Mouse (Mus musculus): ENCODE measurements around the gene Olfr1199. TPM values are rescaled to one million over a fixed set of nuclear protein-coding genes. Genes with fewer than 3 reads are reported as not detected.

Gene Olfr1199
- total RNA-seq (2015; ENCODE audit: low replicate concordance) (not detected in 2 replicates), total RNA-seq (2017; ENCODE audit: low replicate concordance) (not detected in 2 replicates)

DNA sequence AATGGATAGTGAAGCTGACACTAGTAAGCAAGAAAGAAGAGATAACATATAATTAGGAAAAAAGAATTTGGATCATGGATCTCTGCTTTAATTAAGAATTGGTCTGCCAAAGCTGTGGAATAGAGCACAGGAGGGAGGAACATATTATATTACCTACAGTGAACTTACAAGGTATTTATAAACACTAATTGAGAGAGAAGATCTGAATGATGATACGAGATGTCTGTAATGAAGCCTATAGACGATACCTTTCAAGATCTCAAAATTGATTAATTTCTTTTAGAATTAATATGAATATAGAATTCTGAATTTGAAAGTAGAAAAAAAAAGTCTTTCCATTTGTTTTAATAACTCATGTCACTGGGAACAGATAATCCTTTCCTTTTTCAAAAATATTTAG is at the start of gene Olfr1199:
Gene Olfr1199 (minus strand): TSS at position 101 of the 400 bp plus-strand sequence.
- ATAC-seq (replicated peaks; ENCODE audit: low FRiP score, poor library complexity, severe bottlenecking): no peak

DNA sequence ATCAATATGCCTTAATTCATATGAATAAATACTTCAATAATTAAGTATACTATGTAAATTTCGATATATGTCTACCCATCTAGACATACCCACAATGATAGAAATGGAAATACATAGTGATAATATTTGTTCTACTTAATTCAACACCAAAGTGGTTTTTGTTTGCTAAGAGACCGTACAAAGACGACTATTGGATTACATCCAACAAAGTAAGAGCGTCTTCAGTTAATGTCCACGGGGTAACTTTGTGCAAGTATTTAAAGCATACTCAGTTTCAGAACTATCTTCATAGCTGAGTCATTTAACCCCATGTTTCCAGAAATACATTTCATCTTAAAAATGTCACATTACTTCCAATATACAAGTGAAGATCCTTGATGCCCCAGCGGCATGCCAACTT is 32.5 kb upstream of the Olfr1199 start, which contains the start of gene Olfr1201:
Gene Olfr1201 (plus strand): TSS at position 301 of the 400 bp plus-strand sequence.
- ATAC-seq (replicated peaks; ENCODE audit: low FRiP score, poor library complexity, severe bottlenecking): no peak

DNA sequence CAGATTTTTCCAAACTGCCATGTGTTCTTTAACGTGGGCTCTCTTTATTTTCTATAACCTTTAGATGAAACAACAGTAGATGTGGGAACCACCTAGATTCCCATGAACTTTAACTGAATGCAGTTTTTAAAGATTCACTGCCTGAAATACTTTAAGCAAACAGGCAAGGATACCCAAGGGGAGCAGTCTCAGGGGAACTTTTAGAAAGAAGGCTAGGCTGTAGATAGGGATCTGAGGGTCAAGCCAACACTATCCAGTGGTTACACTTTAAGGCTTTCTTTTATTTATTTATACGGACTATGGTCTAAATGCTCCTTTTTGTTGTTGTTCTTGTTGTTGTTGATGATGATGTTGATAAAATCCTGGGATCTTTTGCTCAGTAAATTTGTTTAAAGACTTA is 10.1 kb upstream of the Olfr1199 start, which contains the start of gene Olfr1200:
Gene Olfr1200 (minus strand): TSS at position 101 of the 400 bp plus-strand sequence.
- ATAC-seq (replicated peaks; ENCODE audit: low FRiP score, poor library complexity, severe bottlenecking): no peak

DNA sequence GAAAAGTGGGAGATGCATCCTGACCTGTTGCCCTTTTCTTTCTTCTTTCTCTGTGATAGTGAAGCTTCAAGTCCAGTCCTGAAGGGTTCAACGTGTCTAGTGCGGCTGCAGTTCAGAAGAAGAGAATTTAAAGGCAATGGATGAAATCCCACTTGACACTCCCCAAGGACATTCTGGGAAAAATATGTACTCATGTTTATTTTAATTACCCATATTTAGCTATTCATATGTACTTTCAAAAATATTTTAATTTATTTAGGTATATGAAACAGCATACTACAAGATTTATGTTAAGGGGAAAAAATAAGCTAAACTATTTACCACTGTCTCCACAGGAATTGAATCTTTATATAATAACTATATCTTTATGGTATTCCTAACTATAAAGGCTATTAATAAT is 9.0 kb downstream of the Olfr1199 start, which contains the start of gene Olfr1198:
Gene Olfr1198 (minus strand): TSS at position 101 of the 400 bp plus-strand sequence.
- no peak for ATAC-seq (replicated peaks; ENCODE audit: low FRiP score, poor library complexity, severe bottlenecking)

DNA sequence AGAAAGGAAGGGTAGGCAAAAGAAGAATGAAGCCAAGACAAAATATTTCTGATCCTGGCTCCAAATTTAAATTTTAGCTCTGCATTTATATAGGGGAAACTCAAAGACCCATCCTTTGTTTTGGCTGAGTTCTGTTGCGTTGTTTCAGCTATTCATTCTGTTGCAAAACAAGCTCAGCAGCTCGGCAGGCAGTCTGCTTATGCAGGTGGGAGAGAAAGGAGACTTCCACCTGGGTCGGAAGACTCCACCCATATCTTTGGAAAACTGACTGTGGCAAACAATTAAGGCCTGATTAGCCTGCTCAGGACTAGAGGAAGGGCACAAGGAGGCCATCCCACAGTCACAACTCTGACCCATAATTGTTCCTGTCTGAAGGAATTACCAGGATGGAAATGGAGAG is 16.9 kb downstream of the Olfr1199 start:
- ATAC-seq (replicated peaks; ENCODE audit: low FRiP score, poor library complexity, severe bottlenecking): no peak

DNA sequence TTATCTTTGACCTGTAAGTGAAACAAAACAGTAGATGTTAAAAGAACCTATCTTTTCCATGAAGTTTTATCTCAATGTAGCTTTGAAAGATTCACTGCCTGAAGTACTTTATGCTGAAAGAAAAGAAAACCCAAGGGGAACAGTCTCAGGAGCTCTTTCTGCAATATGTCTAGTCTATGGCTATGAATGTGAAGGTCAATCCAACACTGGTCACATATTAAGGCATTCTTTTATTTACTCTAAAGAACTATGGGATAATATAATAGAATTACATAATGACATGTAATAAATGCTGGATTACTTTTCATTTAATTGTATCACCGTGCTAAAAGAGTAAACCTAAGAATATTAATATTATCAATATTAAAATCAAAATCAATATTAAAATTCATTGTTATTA is 28.0 kb downstream of the Olfr1199 start, which contains the start of gene Olfr1197:
Gene Olfr1197 (minus strand): TSS at position 101 of the 400 bp plus-strand sequence.
- no peak for ATAC-seq (replicated peaks; ENCODE audit: low FRiP score, poor library complexity, severe bottlenecking)

DNA sequence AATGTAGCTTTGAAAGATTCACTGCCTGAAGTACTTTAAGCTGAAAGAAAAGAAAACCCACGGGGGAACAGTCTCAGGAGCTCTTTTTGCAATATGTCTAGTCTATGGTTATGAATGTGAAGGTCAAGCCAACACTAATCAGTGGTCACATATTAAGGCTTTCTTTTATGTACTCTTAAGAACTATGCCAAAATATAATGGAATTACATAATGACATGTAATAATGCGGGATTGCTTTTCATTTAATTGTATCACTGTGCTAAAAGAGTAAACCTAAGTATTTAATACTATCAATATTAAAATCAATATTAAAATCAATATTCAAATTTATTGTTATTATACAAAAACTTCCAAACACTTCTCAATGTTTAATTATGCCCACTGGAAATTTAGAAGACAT is 55.8 kb downstream of the Olfr1199 start, which contains the start of gene Olfr1196:
Gene Olfr1196 (minus strand): TSS at position 101 of the 400 bp plus-strand sequence.
- no peak for ATAC-seq (replicated peaks; ENCODE audit: low FRiP score, poor library complexity, severe bottlenecking)

Other genes starting within 250 kb of the Olfr1199 start
- gene Olfr1186, start 241.9 kb downstream of the Olfr1199 start, total RNA-seq (2015; ENCODE audit: low replicate concordance): not detected in 2 replicates
- gene Olfr1186, start 241.9 kb downstream of the Olfr1199 start, total RNA-seq (2017; ENCODE audit: low replicate concordance): not detected in 2 replicates
- gene Olfr1188, start 203.5 kb downstream of the Olfr1199 start, total RNA-seq (2015; ENCODE audit: low replicate concordance): not detected in 2 replicates
- not detected in 2 replicates for gene Olfr1188, start 203.5 kb downstream of the Olfr1199 start, total RNA-seq (2017; ENCODE audit: low replicate concordance)
- not detected in 2 replicates for gene Olfr1189, start 174.0 kb downstream of the Olfr1199 start, total RNA-seq (2015; ENCODE audit: low replicate concordance)
- gene Olfr1189, start 174.0 kb downstream of the Olfr1199 start, total RNA-seq (2017; ENCODE audit: low replicate concordance): not detected in 2 replicates
- gene Olfr1191-ps1, start 119.9 kb downstream of the Olfr1199 start, total RNA-seq (2015; ENCODE audit: low replicate concordance): not detected in 2 replicates
- gene Olfr1191-ps1, start 119.9 kb downstream of the Olfr1199 start, total RNA-seq (2017; ENCODE audit: low replicate concordance): not detected in 2 replicates
- not detected in 2 replicates for gene Olfr1192-ps1, start 112.0 kb downstream of the Olfr1199 start, total RNA-seq (2015; ENCODE audit: low replicate concordance)
- gene Olfr1192-ps1, start 112.0 kb downstream of the Olfr1199 start, total RNA-seq (2017; ENCODE audit: low replicate concordance): 0.14 TPM in 1 of 2 replicates, not detected in the other
- gene Olfr1193, start 84.8 kb downstream of the Olfr1199 start, total RNA-seq (2015; ENCODE audit: low replicate concordance): not detected in 2 replicates
- not detected in 2 replicates for gene Olfr1193, start 84.8 kb downstream of the Olfr1199 start, total RNA-seq (2017; ENCODE audit: low replicate concordance)
- not detected in 2 replicates for gene Olfr1195, start 71.3 kb downstream of the Olfr1199 start, total RNA-seq (2015; ENCODE audit: low replicate concordance)
- not detected in 2 replicates for gene Olfr1195, start 71.3 kb downstream of the Olfr1199 start, total RNA-seq (2017; ENCODE audit: low replicate concordance)
- not detected in 2 replicates for gene Olfr1196, start 55.9 kb downstream of the Olfr1199 start, total RNA-seq (2015; ENCODE audit: low replicate concordance)
- gene Olfr1196, start 55.9 kb downstream of the Olfr1199 start, total RNA-seq (2017; ENCODE audit: low replicate concordance): not detected in 2 replicates
- gene Olfr1197, start 28.1 kb downstream of the Olfr1199 start, total RNA-seq (2015; ENCODE audit: low replicate concordance): not detected in 2 replicates
- not detected in 2 replicates for gene Olfr1197, start 28.1 kb downstream of the Olfr1199 start, total RNA-seq (2017; ENCODE audit: low replicate concordance)
- not detected in 2 replicates for gene Olfr1198, start 9.1 kb downstream of the Olfr1199 start, total RNA-seq (2015; ENCODE audit: low replicate concordance)
- gene Olfr1198, start 9.1 kb downstream of the Olfr1199 start, total RNA-seq (2017; ENCODE audit: low replicate concordance): not detected in 2 replicates
- gene Olfr1200, start 10.0 kb upstream of the Olfr1199 start, total RNA-seq (2015; ENCODE audit: low replicate concordance): not detected in 2 replicates
- gene Olfr1200, start 10.0 kb upstream of the Olfr1199 start, total RNA-seq (2017; ENCODE audit: low replicate concordance): not detected in 2 replicates
- not detected in 2 replicates for gene Olfr1201, start 32.6 kb upstream of the Olfr1199 start, total RNA-seq (2015; ENCODE audit: low replicate concordance)
- not detected in 2 replicates for gene Olfr1201, start 32.6 kb upstream of the Olfr1199 start, total RNA-seq (2017; ENCODE audit: low replicate concordance)
- gene Olfr1202, start 54.0 kb upstream of the Olfr1199 start, total RNA-seq (2015; ENCODE audit: low replicate concordance): not detected in 2 replicates
- gene Olfr1202, start 54.0 kb upstream of the Olfr1199 start, total RNA-seq (2017; ENCODE audit: low replicate concordance): not detected in 2 replicates
- not detected in 2 replicates for gene Olfr1205, start 69.3 kb upstream of the Olfr1199 start, total RNA-seq (2015; ENCODE audit: low replicate concordance)
- gene Olfr1205, start 69.3 kb upstream of the Olfr1199 start, total RNA-seq (2017; ENCODE audit: low replicate concordance): 0.28 TPM in 1 of 2 replicates, not detected in the other
- gene Olfr1204, start 88.8 kb upstream of the Olfr1199 start, total RNA-seq (2015; ENCODE audit: low replicate concordance): 14.6 TPM in 1 of 2 replicates, not detected in the other
- not detected in 2 replicates for gene Olfr1204, start 88.8 kb upstream of the Olfr1199 start, total RNA-seq (2017; ENCODE audit: low replicate concordance)
- gene Olfr1206, start 102.8 kb upstream of the Olfr1199 start, total RNA-seq (2015; ENCODE audit: low replicate concordance): not detected in 2 replicates
- gene Olfr1206, start 102.8 kb upstream of the Olfr1199 start, total RNA-seq (2017; ENCODE audit: low replicate concordance): not detected in 2 replicates
- not detected in 2 replicates for gene Olfr1208, start 141.8 kb upstream of the Olfr1199 start, total RNA-seq (2015; ENCODE audit: low replicate concordance)
- not detected in 2 replicates for gene Olfr1208, start 141.8 kb upstream of the Olfr1199 start, total RNA-seq (2017; ENCODE audit: low replicate concordance)
- not detected in 2 replicates for gene Olfr1209, start 154.7 kb upstream of the Olfr1199 start, total RNA-seq (2015; ENCODE audit: low replicate concordance)
- not detected in 2 replicates for gene Olfr1209, start 154.7 kb upstream of the Olfr1199 start, total RNA-seq (2017; ENCODE audit: low replicate concordance)
- not detected in 2 replicates for gene Olfr1211, start 177.6 kb upstream of the Olfr1199 start, total RNA-seq (2015; ENCODE audit: low replicate concordance)
- gene Olfr1211, start 177.6 kb upstream of the Olfr1199 start, total RNA-seq (2017; ENCODE audit: low replicate concordance): not detected in 2 replicates
- not detected in 2 replicates for gene Olfr1212, start 193.5 kb upstream of the Olfr1199 start, total RNA-seq (2015; ENCODE audit: low replicate concordance)
- 0.43 TPM in 1 of 2 replicates, not detected in the other for gene Olfr1212, start 193.5 kb upstream of the Olfr1199 start, total RNA-seq (2017; ENCODE audit: low replicate concordance)
- gene Gm13762, start 219.8 kb upstream of the Olfr1199 start, total RNA-seq (2015; ENCODE audit: low replicate concordance): not detected in 2 replicates
- not detected in 2 replicates for gene Gm13762, start 219.8 kb upstream of the Olfr1199 start, total RNA-seq (2017; ENCODE audit: low replicate concordance)
- gene Olfr1214, start 232.2 kb upstream of the Olfr1199 start, total RNA-seq (2015; ENCODE audit: low replicate concordance): not detected in 2 replicates
- gene Olfr1214, start 232.2 kb upstream of the Olfr1199 start, total RNA-seq (2017; ENCODE audit: low replicate concordance): not detected in 2 replicates
- not detected in 2 replicates for gene Olfr1215, start 246.5 kb upstream of the Olfr1199 start, total RNA-seq (2015; ENCODE audit: low replicate concordance)
- gene Olfr1215, start 246.5 kb upstream of the Olfr1199 start, total RNA-seq (2017; ENCODE audit: low replicate concordance): not detected in 2 replicates